Mouse (Mus musculus) cortical plate, adult 2 months (tissue): ENCODE measurements at regions not wholly inside any gene's neighbourhood (a gene's known extent, or its start where the extent isn't known, plus 50 kb on each side); places are given as distances from the start of the nearest gene placed in this dataset.

ENCODE experiments used
- CTCF ChIP-seq: fragments of 200-500 bp; IDR thresholded peaks from 2 replicates; pipeline ENCODE4 v1.5.1; 2011; ENCODE audit warnings: mild to moderate bottlenecking, control low read depth, low read length; ENCODE audit not compliant: insufficient read depth; ENCODE audit errors: extremely low read depth
- POLR2A ChIP-seq: fragments of 200-500 bp; IDR thresholded peaks from 2 replicates; pipeline ENCODE4 v1.6.1; 2011; ENCODE audit warnings: mild to moderate bottlenecking, low read length, control low read depth; ENCODE audit not compliant: insufficient read depth; ENCODE audit errors: extremely low read depth

- TF ChIP-seq CTCF (no peak), POLR2A (no peak)
Observed at GRCm38 (mm10) chr4:131056293-131056692, 112.1 kb downstream of the Matn1 start.
